Mouse (Mus musculus) limb, embryonic 13.5 days (tissue): ENCODE results near the gene Hnf4a. TPM values are rescaled to one million over a fixed set of nuclear protein-coding genes. Genes with fewer than 3 reads are reported as not detected.

Experiments
- ATAC-seq: fragments of 200-750 bp; cut with Nextera tagmentation; 2 replicates; pipeline ENCODE4 v1.8.0; 2017; ENCODE audit warnings: low read depth, moderate number of reproducible peaks, moderate TSS enrichment; ENCODE audit not compliant: low FRiP score
- H3K27ac ChIP-seq: fragments of 300-500 bp; sonication (generic); 2 replicates; pipeline ENCODE4 v1.5.1; 2015; ENCODE audit warnings: inconsistent platforms, mild to moderate bottlenecking, moderate library complexity
- H3K27me3 ChIP-seq: fragments of 300-500 bp; sonication (generic); 2 replicates; pipeline ENCODE4 v1.6.1; 2015; ENCODE audit warnings: mild to moderate bottlenecking, inconsistent platforms
- H3K36me3 ChIP-seq: fragments of 300-500 bp; sonication (generic); 2 replicates; pipeline ENCODE4 v1.6.1; 2015; ENCODE audit warnings: inconsistent platforms, mild to moderate bottlenecking, moderate library complexity
- H3K4me1 ChIP-seq: fragments of 300-500 bp; sonication (generic); 2 replicates; pipeline ENCODE4 v1.6.1; 2015; ENCODE audit warnings: inconsistent platforms
- H3K4me2 ChIP-seq: fragments of 300-500 bp; sonication (generic); replicated peaks from 2 replicates; pipeline ENCODE4 v1.6.1; 2015; ENCODE audit warnings: inconsistent platforms, mild to moderate bottlenecking, moderate library complexity
- H3K4me3 ChIP-seq: fragments of 300-500 bp; sonication (generic); 2 replicates; pipeline ENCODE4 v1.5.1; 2015; ENCODE audit warnings: moderate library complexity, mild to moderate bottlenecking, inconsistent platforms
- H3K9ac ChIP-seq: fragments of 300-500 bp; sonication (generic); 2 replicates; pipeline ENCODE4 v1.6.1; 2015; ENCODE audit warnings: mild to moderate bottlenecking, inconsistent platforms
- H3K9me3 ChIP-seq: fragments of 300-500 bp; sonication (generic); 2 replicates; pipeline ENCODE4 v1.6.1; 2016; ENCODE audit warnings: inconsistent platforms
- WGBS: fragments of 180-500 bp; shearing (Covaris S2); methylation state at CpG from one replicate; pipeline ENCODE4 v1.1.7; 2015; 5-methylcytosine and 5-hydroxymethylcytosine counted together
- polyA plus RNA-seq: library from polyadenylated mRNA; unstranded; fragments of >200 nt; fragmentation: Nextera tagmentation; extraction: Ambion mirVana; gene quantifications from 2 replicates; pipeline ENCODE4 v1.2.1, GENCODE M21; 2015

Hnf4a gene
- polyA plus RNA-seq, 1 experiment from 2014 or later = not detected

DNA sequence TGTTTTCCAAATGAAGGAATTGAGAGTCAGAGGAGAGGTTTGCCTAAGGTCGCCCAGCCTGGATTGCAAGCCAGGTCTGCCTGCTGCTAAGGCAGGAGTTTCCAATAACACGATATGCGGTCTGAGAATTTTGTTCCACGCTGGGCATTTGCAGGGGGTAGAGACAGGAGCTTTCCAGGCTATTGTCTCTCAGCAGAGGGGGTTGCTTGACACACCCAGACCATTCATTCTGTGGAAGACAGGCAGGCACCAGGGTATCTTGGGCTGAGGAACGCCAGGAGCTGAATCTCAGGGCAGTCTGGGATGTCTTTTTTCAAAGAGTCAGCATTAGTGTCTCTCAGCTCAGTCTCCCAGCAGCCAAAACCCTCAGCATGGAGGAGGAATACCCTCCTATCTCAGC, 13.6 kb upstream of the Hnf4a start:
- peaks cover 5% of the 10 kb centered on the region; the same call in 1 of the 2 replicates for H3K27me3 ChIP-seq
- H3K4me2 ChIP-seq = no peak overlapping the region
- H3K36me3 ChIP-seq = no peaks in the 10 kb centered on the region
- ATAC-seq = no peak
- no peak overlapping the region for H3K9ac ChIP-seq
- WGBS = 38% methylated on average over 5 of the region's 5 CpGs
- no peak overlapping the region for H3K4me3 ChIP-seq
- no peak overlapping the region for H3K27ac ChIP-seq
- 0 out of 2 replicates have a peak, but pooled peaks cover 4% of the 10 kb centered on the region for H3K4me1 ChIP-seq
- no peaks in the 10 kb centered on the region for H3K9me3 ChIP-seq

DNA sequence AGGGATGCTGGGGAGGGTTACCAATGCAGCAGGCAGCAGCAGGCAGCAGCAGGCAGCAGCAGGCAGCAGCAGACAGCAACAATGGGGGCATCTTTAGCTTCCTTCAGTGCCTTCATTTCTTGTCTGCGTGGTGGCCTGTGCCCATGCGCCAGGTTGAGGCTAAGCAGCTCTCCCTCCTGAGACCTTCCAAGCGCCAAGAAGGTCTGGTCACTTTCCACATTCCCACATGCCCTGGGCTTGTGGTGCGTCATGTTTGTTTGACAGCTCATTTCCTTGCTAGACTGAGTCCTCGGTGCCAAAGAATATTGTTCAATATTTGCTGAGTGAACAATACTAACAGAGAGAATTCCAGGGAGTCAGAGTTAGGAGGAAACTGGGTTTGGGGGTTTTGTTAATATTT, 12.6 kb upstream of the Hnf4a start:
- 53% methylated on average over 5 of the region's 5 CpGs for WGBS
- no peak overlapping the region for H3K27ac ChIP-seq
- no peak overlapping the region for H3K4me2 ChIP-seq
- no peaks in the 10 kb centered on the region for H3K9me3 ChIP-seq
- ATAC-seq = no peak
- 0 out of 2 replicates have a peak, but pooled peaks cover 4% of the 10 kb centered on the region for H3K4me1 ChIP-seq
- H3K36me3 ChIP-seq = no peaks in the 10 kb centered on the region
- no peak overlapping the region for H3K4me3 ChIP-seq
- no peak overlapping the region for H3K9ac ChIP-seq
- H3K27me3 ChIP-seq = peaks cover 5% of the 10 kb centered on the region; the same call in 1 of the 2 replicates

DNA sequence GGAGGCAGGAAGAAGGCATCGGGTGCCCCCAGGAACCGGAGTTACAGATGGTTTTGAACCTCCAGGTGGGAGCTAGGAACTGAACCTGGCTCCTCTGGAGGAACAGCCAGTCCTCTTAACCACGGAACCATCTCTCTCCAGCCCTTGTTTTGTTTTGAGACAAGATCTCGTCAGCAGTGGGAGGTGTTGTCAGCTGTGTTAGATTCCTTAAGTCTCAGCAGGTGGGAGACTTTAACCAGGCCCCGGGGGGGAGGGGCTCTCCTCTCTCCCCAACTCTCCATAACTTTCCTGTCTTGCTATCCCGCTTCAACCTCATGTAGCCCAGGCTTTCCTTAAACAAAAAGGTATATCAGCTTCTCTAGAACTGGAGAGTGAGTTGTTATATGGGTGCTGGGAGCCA, 12.2 kb upstream of the Hnf4a start:
- no peak overlapping the region for H3K4me2 ChIP-seq
- H3K9me3 ChIP-seq = no peaks in the 10 kb centered on the region
- WGBS = 44% methylated on average over 6 of the region's 6 CpGs
- no peaks in the 10 kb centered on the region for H3K36me3 ChIP-seq
- no peak for ATAC-seq
- no peak overlapping the region for H3K9ac ChIP-seq
- peaks cover 5% of the 10 kb centered on the region; the same call in 1 of the 2 replicates for H3K27me3 ChIP-seq
- H3K4me1 ChIP-seq = 0 out of 2 replicates have a peak, but pooled peaks cover 4% of the 10 kb centered on the region
- H3K27ac ChIP-seq = no peak overlapping the region
- no peak overlapping the region for H3K4me3 ChIP-seq

DNA sequence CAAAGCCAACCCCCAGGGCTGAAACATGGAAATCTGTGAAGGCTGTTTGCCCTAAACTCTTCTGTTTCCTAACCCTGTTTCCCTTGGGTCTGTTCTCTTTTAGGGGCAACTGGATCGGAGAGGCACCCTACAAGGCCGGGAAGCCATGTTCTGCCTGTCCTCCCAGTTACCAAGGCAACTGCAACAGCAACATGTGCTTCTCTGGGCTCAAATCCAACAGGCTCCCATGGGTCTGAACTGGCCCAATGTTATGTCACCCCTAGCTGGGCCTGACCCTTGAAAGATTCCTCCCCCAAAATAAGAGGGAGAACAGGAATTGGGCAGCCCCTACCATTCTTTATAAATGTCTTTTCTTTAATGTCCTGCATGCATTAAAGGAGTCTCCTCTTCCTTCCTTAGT, 4.4 kb upstream of the Hnf4a start:
- Histone ChIP-seq H3K4me2 (no peak overlapping the region), H3K9me3 (no peaks in the 10 kb centered on the region), H3K4me3 (no peak overlapping the region), H3K4me1 (0 out of 2 replicates have a peak, but pooled peaks cover 5% of the 10 kb centered on the region), H3K9ac (no peak overlapping the region), H3K27ac (no peak overlapping the region), H3K36me3 (no peaks in the 10 kb centered on the region), H3K27me3 (no peaks in the 10 kb centered on the region)
- 74% methylated on average over 2 of the region's 2 CpGs for WGBS
- no peak for ATAC-seq

DNA sequence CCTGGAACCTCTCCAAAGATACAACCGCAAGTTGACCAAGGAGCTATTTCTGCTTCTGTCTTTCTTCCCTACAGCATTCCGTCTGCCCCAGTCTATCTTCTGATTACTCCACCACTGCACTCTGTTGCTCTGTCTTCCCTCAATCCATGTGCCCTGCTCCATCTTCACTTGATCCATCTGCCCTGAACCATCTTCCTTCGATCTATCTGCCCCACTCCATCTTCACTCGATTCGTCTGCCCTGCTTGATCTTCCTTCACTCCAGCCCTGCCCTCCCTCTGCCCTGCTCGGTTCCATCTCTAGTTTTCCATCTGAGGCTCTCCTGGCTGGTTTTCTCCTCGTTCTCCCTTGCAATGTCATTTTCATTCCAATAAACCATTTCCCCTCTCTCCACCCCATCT, 3.4 kb upstream of the Hnf4a start:
- 71% methylated on average over 7 of the region's 7 CpGs for WGBS
- Histone ChIP-seq H3K4me1 (0 out of 2 replicates have a peak, but pooled peaks cover 5% of the 10 kb centered on the region), H3K36me3 (no peaks in the 10 kb centered on the region), H3K9me3 (no peaks in the 10 kb centered on the region), H3K27ac (no peak overlapping the region), H3K4me3 (no peak overlapping the region), H3K27me3 (no peaks in the 10 kb centered on the region), H3K4me2 (no peak overlapping the region), H3K9ac (no peak overlapping the region)
- ATAC-seq = no peak

DNA sequence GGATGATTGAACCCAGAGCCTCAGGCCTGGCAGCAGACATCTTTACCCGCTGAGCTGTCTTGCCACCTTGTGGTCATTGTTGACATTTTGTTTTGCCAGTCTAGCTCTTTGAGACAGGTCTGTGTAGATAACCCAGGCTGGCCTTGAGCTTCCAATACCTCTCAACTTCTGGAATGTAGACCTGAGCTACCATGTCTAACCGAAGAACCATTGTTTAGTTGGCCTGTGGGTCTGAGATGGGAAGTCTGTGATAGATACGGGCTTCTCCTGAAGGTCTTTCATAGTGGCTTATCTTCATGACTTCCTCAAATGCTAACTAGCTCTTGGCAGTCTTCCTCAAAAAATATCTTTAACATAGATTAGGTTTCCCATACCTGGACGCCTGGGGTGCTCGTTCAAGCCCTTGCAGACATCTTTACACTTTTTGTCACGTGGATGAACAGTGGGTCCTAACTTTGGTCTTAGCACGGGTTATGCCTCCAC, 19.2 kb downstream of the Hnf4a start:
- H3K9me3 ChIP-seq = no peaks in the 10 kb centered on the region
- H3K27me3 ChIP-seq = no peaks in the 10 kb centered on the region
- 84% methylated on average over 7 of the region's 7 CpGs for WGBS
- H3K4me2 ChIP-seq = no peak overlapping the region
- H3K9ac ChIP-seq = no peak overlapping the region
- H3K27ac ChIP-seq = no peak overlapping the region
- no peaks in the 10 kb centered on the region for H3K36me3 ChIP-seq
- no peaks in the 10 kb centered on the region for H3K4me1 ChIP-seq
- no peak overlapping the region for H3K4me3 ChIP-seq
- ATAC-seq = no peak

DNA sequence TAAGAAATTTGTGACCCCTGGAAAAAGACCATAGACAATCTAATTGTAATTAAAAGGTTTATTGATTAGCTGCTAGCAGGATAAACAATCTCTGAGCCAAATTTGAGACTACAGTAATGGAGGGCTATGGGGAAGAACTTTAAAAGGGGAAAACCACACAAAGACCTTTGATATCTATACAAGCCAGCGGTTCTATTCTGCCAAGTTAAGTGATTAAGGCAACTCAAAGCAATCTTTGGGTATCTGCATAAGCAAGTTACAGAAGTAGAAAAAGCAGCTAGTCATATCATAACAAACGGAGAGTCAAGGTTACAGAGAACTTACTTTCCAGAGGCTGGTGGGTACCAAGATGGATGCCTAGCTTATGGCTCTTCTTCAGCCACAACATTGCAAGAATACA, 20.9 kb downstream of the Hnf4a start:
- H3K4me2 ChIP-seq = no peak overlapping the region
- H3K27ac ChIP-seq = no peak overlapping the region
- H3K9me3 ChIP-seq = no peaks in the 10 kb centered on the region
- no peaks in the 10 kb centered on the region for H3K27me3 ChIP-seq
- no peak for ATAC-seq
- no peaks in the 10 kb centered on the region for H3K36me3 ChIP-seq
- no peak overlapping the region for H3K4me3 ChIP-seq
- H3K9ac ChIP-seq = no peak overlapping the region
- 88% methylated on average over 2 of the region's 2 CpGs for WGBS
- 0 out of 2 replicates have a peak, but pooled peaks cover 3% of the 10 kb centered on the region for H3K4me1 ChIP-seq

DNA sequence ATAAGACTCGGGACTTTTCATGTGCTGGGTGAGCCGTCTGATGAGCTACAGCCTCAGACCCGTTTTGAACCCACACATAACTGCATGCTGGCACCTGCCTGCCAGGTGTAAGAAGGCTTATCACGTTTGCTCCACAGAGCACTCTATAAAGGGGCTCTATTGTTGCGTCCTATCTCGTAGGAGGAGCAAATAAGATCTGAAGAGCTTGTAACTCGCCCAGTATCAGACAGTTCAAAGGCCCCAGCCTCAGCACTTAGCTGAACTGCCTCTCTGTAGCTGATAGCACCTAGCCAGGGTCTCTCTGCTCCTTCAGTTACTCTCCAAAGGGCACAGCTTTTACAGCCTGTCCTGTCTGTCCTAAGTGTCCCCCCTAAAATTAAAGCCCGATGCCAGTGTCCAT, 23.8 kb downstream of the Hnf4a start:
- no peaks in the 10 kb centered on the region for H3K36me3 ChIP-seq
- ATAC-seq = no peak
- H3K9me3 ChIP-seq = no peaks in the 10 kb centered on the region
- 0 out of 2 replicates have a peak, but pooled peaks cover 2% of the 10 kb centered on the region for H3K27me3 ChIP-seq
- no peak overlapping the region for H3K4me3 ChIP-seq
- no peak overlapping the region for H3K9ac ChIP-seq
- H3K27ac ChIP-seq = no peak overlapping the region
- 45% methylated on average over 8 of the region's 8 CpGs for WGBS
- 0 out of 2 replicates have a peak, but pooled peaks cover 3% of the 10 kb centered on the region for H3K4me1 ChIP-seq
- H3K4me2 ChIP-seq = no peak overlapping the region

DNA sequence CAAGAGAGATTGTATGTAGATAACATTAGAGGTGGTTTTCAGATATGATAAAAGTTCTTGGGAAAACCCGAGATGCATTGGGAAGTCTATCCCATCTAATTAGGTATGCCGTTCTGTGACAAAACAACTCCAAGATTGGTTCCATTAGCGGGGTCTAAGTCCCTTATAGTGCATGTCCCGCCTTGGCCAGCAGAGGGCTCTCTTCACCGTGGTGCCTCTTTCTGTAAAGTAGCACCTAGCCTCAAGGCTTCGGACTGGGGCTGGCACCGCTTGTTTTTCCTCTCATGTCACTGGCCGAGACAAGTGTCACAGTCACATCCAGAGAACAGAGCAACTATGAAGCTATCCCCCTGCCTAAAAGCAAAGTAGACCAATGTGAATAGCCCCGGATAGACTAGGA, 25.3 kb downstream of the Hnf4a start:
- Histone ChIP-seq H3K4me3 (no peak overlapping the region), H3K4me2 (no peak overlapping the region), H3K9ac (no peak overlapping the region), H3K4me1 (0 out of 2 replicates have a peak, but pooled peaks cover 3% of the 10 kb centered on the region), H3K9me3 (no peaks in the 10 kb centered on the region), H3K36me3 (no peaks in the 10 kb centered on the region), H3K27me3 (peaks cover 11% of the 10 kb centered on the region), H3K27ac (no peak overlapping the region)
- WGBS = 11% methylated on average over 9 of the region's 9 CpGs
- no peak for ATAC-seq

DNA sequence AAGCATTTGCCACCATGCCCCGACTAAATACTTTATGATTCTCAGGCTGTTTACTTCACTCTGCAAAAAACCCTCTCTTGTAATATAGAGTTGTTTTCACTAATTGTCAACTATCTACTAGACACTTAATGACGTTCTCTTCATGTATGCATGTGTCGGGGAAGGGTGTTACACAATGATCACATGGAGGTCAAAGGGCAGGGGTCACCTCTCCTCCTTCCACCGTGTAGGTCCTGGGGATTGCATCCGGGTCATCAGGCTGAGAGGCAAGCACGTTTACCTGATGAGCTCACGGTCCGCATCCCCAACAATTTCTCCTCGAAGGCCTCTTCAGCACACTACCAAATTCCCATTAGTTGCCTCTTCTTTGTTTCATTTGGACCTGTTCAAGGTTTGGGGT, 26.6 kb downstream of the Hnf4a start:
- no peak for ATAC-seq
- Histone ChIP-seq H3K4me3 (no peak overlapping the region), H3K4me1 (0 out of 2 replicates have a peak, but pooled peaks cover 3% of the 10 kb centered on the region), H3K27me3 (peaks cover 11% of the 10 kb centered on the region), H3K9ac (no peak overlapping the region), H3K27ac (no peak overlapping the region), H3K9me3 (no peaks in the 10 kb centered on the region), H3K4me2 (no peak overlapping the region), H3K36me3 (no peaks in the 10 kb centered on the region)
- WGBS = 84% methylated on average over 9 of the region's 9 CpGs

DNA sequence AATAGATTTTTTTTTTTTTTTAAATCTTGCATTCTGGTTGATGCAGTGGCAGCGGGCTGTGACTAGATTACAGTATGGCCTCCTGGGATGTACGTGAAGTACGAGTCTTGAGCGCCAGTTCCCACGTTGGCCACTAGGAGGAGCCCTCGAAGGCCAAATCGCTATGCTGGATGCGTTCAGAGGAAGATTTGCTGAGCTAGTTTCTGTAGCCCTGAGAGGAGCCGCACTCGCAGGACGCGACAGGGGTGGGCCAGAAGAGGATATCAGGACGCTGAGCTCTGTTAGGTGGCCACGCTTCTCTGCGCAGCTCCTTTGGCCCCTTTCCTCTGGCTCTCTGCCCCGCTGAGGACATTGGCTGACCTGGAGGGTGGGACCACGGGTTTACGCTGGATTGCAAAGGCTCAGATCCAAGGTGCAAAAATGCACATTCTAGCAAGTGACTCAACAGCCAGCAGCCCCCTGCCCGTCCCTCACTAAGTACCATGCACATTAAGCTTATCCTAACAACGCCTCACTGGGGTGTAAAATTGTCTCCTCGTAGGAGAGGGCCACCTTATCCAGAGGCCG, 28.4 kb downstream of the Hnf4a start:
- H3K4me1 ChIP-seq = 0 out of 2 replicates have a peak, but pooled peaks cover 3% of the 10 kb centered on the region
- no peak for ATAC-seq
- WGBS = 6% methylated on average over 22 of the region's 22 CpGs

DNA sequence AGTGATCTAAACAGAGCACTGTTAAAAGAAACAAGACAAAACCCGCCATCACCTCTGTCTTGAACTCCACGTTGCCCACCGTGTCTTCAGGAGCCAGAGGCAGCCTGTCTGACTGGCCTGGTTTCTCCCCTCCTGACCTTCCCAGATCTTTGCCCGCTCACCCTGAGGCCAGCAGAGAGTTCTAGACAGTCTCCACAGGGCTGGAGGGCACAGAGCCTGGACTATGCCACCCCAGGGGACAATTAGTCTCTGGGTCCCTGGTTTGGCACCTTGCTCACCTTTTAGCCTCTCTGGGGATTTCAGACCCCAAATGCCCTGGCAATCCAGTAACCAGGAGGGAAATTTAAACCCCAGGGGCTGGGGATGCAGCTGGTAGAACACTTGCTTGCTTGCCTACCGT, 30.8 kb downstream of the Hnf4a start:
- Histone ChIP-seq H3K4me1 (no peaks in the 10 kb centered on the region), H3K27me3 (peaks cover 11% of the 10 kb centered on the region), H3K27ac (no peak overlapping the region), H3K9ac (no peak overlapping the region), H3K9me3 (no peaks in the 10 kb centered on the region), H3K36me3 (no peaks in the 10 kb centered on the region), H3K4me3 (no peak overlapping the region), H3K4me2 (no peak overlapping the region)
- 76% methylated on average over 5 of the region's 5 CpGs for WGBS
- no peak for ATAC-seq

More for the DNA sequence above, 28.4 kb downstream of the Hnf4a start:
- Histone ChIP-seq H3K9ac (peak overlapping the region; percentile 53; the same call in 1 of the 2 replicates), H3K27ac (no peak overlapping the region), H3K36me3 (no peaks in the 10 kb centered on the region), H3K4me3 (peak overlapping the region; percentile 36), H3K27me3 (peaks cover 11% of the 10 kb centered on the region), H3K9me3 (no peaks in the 10 kb centered on the region), H3K4me2 (peak overlapping the region; percentile 65)

DNA sequence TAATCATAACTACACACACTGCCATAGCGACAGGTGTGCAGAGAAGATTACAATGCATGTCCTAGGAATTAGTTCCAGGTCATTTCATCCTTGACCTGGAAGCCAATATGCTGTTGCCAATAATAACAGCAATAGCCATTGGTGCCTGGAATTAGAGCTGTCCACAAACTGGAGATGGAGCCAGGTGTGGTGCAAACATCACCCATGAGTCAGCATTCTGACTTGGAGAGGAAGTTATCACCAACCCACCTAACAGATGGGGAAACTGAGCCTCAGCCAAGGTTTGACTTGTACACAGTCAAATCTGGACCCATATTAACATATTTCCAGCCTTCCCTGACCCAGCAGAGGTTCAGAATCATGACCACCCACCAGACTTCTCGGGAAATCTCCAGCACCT, 31.8 kb downstream of the Hnf4a start:
- H3K9me3 ChIP-seq = no peaks in the 10 kb centered on the region
- no peak for ATAC-seq
- H3K4me2 ChIP-seq = no peak overlapping the region
- 80% methylated on average over 2 of the region's 2 CpGs for WGBS
- H3K4me1 ChIP-seq = no peaks in the 10 kb centered on the region
- H3K36me3 ChIP-seq = no peaks in the 10 kb centered on the region
- H3K27ac ChIP-seq = no peak overlapping the region
- no peak overlapping the region for H3K4me3 ChIP-seq
- H3K27me3 ChIP-seq = peaks cover 11% of the 10 kb centered on the region
- no peak overlapping the region for H3K9ac ChIP-seq
